Mouse (Mus musculus) stomach, postnatal 0 days (tissue): ENCODE measurements at regions not wholly inside any gene's neighbourhood (a gene's known extent, or its start where the extent isn't known, plus 50 kb on each side); places are given as distances from the start of the nearest gene placed in this dataset.

Experiments used
- ATAC-seq: fragments of 200-750 bp; cut with Nextera tagmentation; 2 replicates; pipeline ENCODE4 v1.8.0; 2017; ENCODE audit not compliant: low FRiP score, low TSS enrichment
- DNase-seq: peaks from one replicate; pipeline ENCODE4 v3.0.0-alpha.2; 2016; ENCODE audit warnings: low spot score
- H3K27ac ChIP-seq: fragments of 300-500 bp; sonication (generic); replicated peaks from 2 replicates; pipeline ENCODE4 v1.5.1; 2014; ENCODE audit warnings: mild to moderate bottlenecking, control low read depth
- H3K27me3 ChIP-seq: fragments of 300-500 bp; sonication (generic); 2 replicates; pipeline ENCODE4 v1.6.1; 2014; ENCODE audit warnings: low read length; ENCODE audit not compliant: control insufficient read depth, insufficient read depth
- H3K36me3 ChIP-seq: fragments of 300-500 bp; sonication (generic); 2 replicates; pipeline ENCODE4 v1.6.1; 2014; ENCODE audit warnings: low read length, mixed read lengths; ENCODE audit not compliant: control insufficient read depth, insufficient read depth
- H3K4me1 ChIP-seq: fragments of 300-500 bp; sonication (generic); replicated peaks from 2 replicates; pipeline ENCODE4 v1.6.1; 2014; ENCODE audit warnings: antibody characterized with exemption; ENCODE audit not compliant: control insufficient read depth, insufficient read depth
- H3K4me2 ChIP-seq: fragments of 300-500 bp; sonication (generic); replicated peaks from 2 replicates; pipeline ENCODE4 v1.6.1; 2014; ENCODE audit warnings: low read depth, mild to moderate bottlenecking, control low read depth, moderate library complexity
- H3K4me3 ChIP-seq: fragments of 300-500 bp; sonication (generic); 2 replicates; pipeline ENCODE4 v1.5.1; 2014; ENCODE audit warnings: low read depth, low read length, control low read depth
- H3K9ac ChIP-seq: fragments of 300-500 bp; sonication (generic); 2 replicates; pipeline ENCODE4 v1.6.1; 2014; ENCODE audit warnings: mild to moderate bottlenecking, low read length, control low read depth, mixed read lengths
- H3K9me3 ChIP-seq: fragments of 300-500 bp; sonication (generic); 2 replicates; pipeline ENCODE4 v1.6.1; 2016; ENCODE audit warnings: low read length; ENCODE audit not compliant: control insufficient read depth
- CTCF ChIP-seq: IDR thresholded peaks from 2 replicates; pipeline ENCODE4 v1.5.1; 2016; ENCODE audit warnings: antibody characterized with exemption, low read depth, mild to moderate bottlenecking, moderate library complexity
- EP300 ChIP-seq: optimal IDR thresholded peaks from 2 replicates; pipeline ENCODE3; 2016; ENCODE audit warnings: antibody characterized with exemption
- WGBS: fragments of 180-500 bp; shearing (Covaris S2); extraction: QIAGEN DNeasy Blood & Tissue Kit; methylation state at CpG from one replicate; pipeline ENCODE4 v1.1.7; 2014; 5-methylcytosine and 5-hydroxymethylcytosine counted together

GRCm38 (mm10) chr10:51056950-51057349, 162.4 kb downstream of the Sim1 start:
- H3K4me3 ChIP-seq, result no peak overlapping the region
- no peak overlapping the region for H3K4me2 ChIP-seq
- no peaks in the 10 kb centered on the region for H3K9me3 ChIP-seq
- WGBS, result 24% methylated on average over 1 of the region's 1 CpGs
- no peak for ATAC-seq
- no peaks in the 10 kb centered on the region for H3K36me3 ChIP-seq
- DNase-seq, result no peak
- TF ChIP-seq EP300, result no peak
- no peak for TF ChIP-seq CTCF
- H3K27ac ChIP-seq, result no peak overlapping the region
- H3K4me1 ChIP-seq, result no peaks in the 10 kb centered on the region
- H3K9ac ChIP-seq, result no peak overlapping the region
- H3K27me3 ChIP-seq, result no peaks in the 10 kb centered on the region

- H3K27ac ChIP-seq, result no peak overlapping the region
- H3K4me3 ChIP-seq, result no peak overlapping the region
- H3K4me2 ChIP-seq, result no peak overlapping the region
- H3K36me3 ChIP-seq, result no peaks in the 10 kb centered on the region
- no peaks in the 10 kb centered on the region for H3K4me1 ChIP-seq
- TF ChIP-seq EP300 (no peak), CTCF (no peak)
- WGBS, result 82% methylated on average over 5 of the region's 5 CpGs
- H3K9me3 ChIP-seq, result no peaks in the 10 kb centered on the region
- DNase-seq (no peak), ATAC-seq (no peak)
- no peaks in the 10 kb centered on the region for H3K27me3 ChIP-seq
- no peak overlapping the region for H3K9ac ChIP-seq
Observed at GRCm38 (mm10) chr10:51058333-51058732, 163.8 kb downstream of the Sim1 start.

- TF ChIP-seq CTCF, result no peak
- no peak for TF ChIP-seq EP300
- Histone ChIP-seq H3K4me3 (no peak overlapping the region), H3K27ac (no peak overlapping the region), H3K4me1 (no peaks in the 10 kb centered on the region), H3K9ac (no peak overlapping the region), H3K4me2 (no peak overlapping the region), H3K27me3 (no peaks in the 10 kb centered on the region), H3K36me3 (no peaks in the 10 kb centered on the region), H3K9me3 (no peaks in the 10 kb centered on the region)
- 77% methylated on average over 1 of the region's 1 CpGs for WGBS
- ATAC-seq (no peak), DNase-seq (no peak)
Observed at GRCm38 (mm10) chr10:51101590-51101989, 207.0 kb downstream of the Sim1 start.

- no peaks in the 10 kb centered on the region for H3K27me3 ChIP-seq
- H3K4me1 ChIP-seq, result no peaks in the 10 kb centered on the region
- H3K27ac ChIP-seq, result no peak overlapping the region
- H3K4me3 ChIP-seq, result no peak overlapping the region
- no peak for TF ChIP-seq EP300
- no peak for TF ChIP-seq CTCF
- ATAC-seq (no peak), DNase-seq (no peak)
- no peaks in the 10 kb centered on the region for H3K9me3 ChIP-seq
- H3K4me2 ChIP-seq, result no peak overlapping the region
- H3K9ac ChIP-seq, result no peak overlapping the region
- H3K36me3 ChIP-seq, result no peaks in the 10 kb centered on the region
Observed at GRCm38 (mm10) chr10:51151833-51152232, 257.3 kb downstream of the Sim1 start.

GRCm38 (mm10) chr10:51153484-51153985, 259.0 kb downstream of the Sim1 start:
- Histone ChIP-seq H3K27me3 (no peaks in the 10 kb centered on the region), H3K27ac (no peak overlapping the region), H3K4me3 (no peak overlapping the region), H3K4me1 (no peaks in the 10 kb centered on the region), H3K4me2 (no peak overlapping the region), H3K36me3 (no peaks in the 10 kb centered on the region), H3K9me3 (no peaks in the 10 kb centered on the region), H3K9ac (no peak overlapping the region)
- TF ChIP-seq CTCF (no peak), EP300 (no peak)
- WGBS, result 40% methylated on average over 13 of the region's 13 CpGs
- ATAC-seq, result no peak
- DNase-seq, result peak; percentile 17

- Histone ChIP-seq H3K4me1 (no peaks in the 10 kb centered on the region), H3K4me3 (no peak overlapping the region), H3K27ac (no peak overlapping the region), H3K4me2 (no peak overlapping the region), H3K9me3 (no peaks in the 10 kb centered on the region), H3K27me3 (no peaks in the 10 kb centered on the region), H3K36me3 (no peaks in the 10 kb centered on the region), H3K9ac (no peak overlapping the region)
- ATAC-seq (no peak), DNase-seq (no peak)
- WGBS, result 83% methylated on average over 2 of the region's 2 CpGs
- TF ChIP-seq EP300 (no peak), CTCF (no peak)
Observed at GRCm38 (mm10) chr10:51154016-51154415, 259.5 kb downstream of the Sim1 start.
